Mouse (Mus musculus): ENCODE measurements around the gene Nfkbib. TPM values are rescaled to one million over a fixed set of nuclear protein-coding genes. Genes with fewer than 3 reads are reported as not detected.

Nfkbib gene
- polyA plus RNA-seq, 1 experiment from 2014 or later, result 30.0 TPM

- Histone ChIP-seq H3K27me3 (replicated peaks) (no peaks in the 10 kb centered on the region), H3K9me3 (replicated peaks) (no peaks in the 10 kb centered on the region), H3K4me1 (replicated peaks) (peaks cover 36% of the 10 kb centered on the region), H3K27ac (ENCODE audit: poor library complexity, severe bottlenecking) (peak overlapping the region; percentile 100), H3K4me2 (peak overlapping the region; percentile 96), H3K36me3 (peaks cover 26% of the 10 kb centered on the region), H3K9ac (peak overlapping the region; percentile 98), H3K4me3 (peak overlapping the region; percentile 94)
- WGBS, result under 1% methylated on average over 35 of the region's 35 CpGs
- peak; percentile 27; the same call in 1 of the 2 replicates for ATAC-seq (ENCODE audit: insufficient number of reproducible peaks, low FRiP score)
Observed at GRCm38 (mm10) chr7:28809401-28810089, 42.2 kb upstream of the Nfkbib start.

DNA sequence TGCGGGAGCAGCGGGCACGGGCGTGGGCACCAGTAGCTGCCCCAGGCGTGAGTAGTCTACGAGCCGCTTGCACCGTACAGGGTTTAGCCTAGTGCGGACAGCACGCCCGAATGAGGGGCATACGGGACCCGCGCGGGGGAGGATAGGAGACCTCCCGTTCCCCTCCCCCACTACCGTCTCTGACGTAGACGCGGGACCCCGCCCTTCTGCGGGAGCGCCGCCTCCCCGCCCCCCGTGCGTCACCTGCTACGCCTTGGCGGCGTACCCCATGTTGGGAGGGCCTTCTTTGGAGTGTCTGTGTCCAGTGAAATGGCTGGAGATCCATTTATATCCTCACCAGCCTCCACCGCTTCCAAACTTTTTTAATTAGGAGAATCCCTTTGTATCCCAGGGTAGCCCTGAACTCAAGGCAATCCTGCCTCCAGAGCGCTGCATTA lies 41.7 kb upstream of the Nfkbib start:
- H3K4me3 ChIP-seq, result peak overlapping the region; percentile 94
- no peaks in the 10 kb centered on the region for H3K27me3 ChIP-seq (replicated peaks)
- peaks cover 20% of the 10 kb centered on the region for H3K36me3 ChIP-seq
- peak overlapping the region; percentile 96 for H3K4me2 ChIP-seq
- WGBS, result 2% methylated on average over 32 of the region's 32 CpGs
- no peaks in the 10 kb centered on the region for H3K9me3 ChIP-seq (replicated peaks)
- ATAC-seq (ENCODE audit: insufficient number of reproducible peaks, low FRiP score), result peak; percentile 81
- H3K27ac ChIP-seq (ENCODE audit: poor library complexity, severe bottlenecking), result peak overlapping the region; percentile 100
- peak overlapping the region; percentile 98 for H3K9ac ChIP-seq
- H3K4me1 ChIP-seq (replicated peaks), result peaks cover 34% of the 10 kb centered on the region

GRCm38 (mm10) chr7:28808221-28808941 lies 41.1 kb upstream of the Nfkbib start, which contains the start of gene Hnrnpl:
Hnrnpl (plus strand) TSS chr7:28808541.
- peaks cover 34% of the 10 kb centered on the region for H3K4me1 ChIP-seq (replicated peaks)
- H3K4me3 ChIP-seq, result peak within 1 kb of the TSS; percentile 94
- ATAC-seq (ENCODE audit: insufficient number of reproducible peaks, low FRiP score), result peak; percentile 20
- no peaks in the 10 kb centered on the region for H3K27me3 ChIP-seq (replicated peaks)
- H3K36me3 ChIP-seq, result peaks cover 14% of the 10 kb centered on the region
- peak within 1 kb of the TSS; percentile 96 for H3K4me2 ChIP-seq
- 4% methylated on average over 35 of the region's 35 CpGs for WGBS
- no peaks in the 10 kb centered on the region for H3K9me3 ChIP-seq (replicated peaks)
- peak within 1 kb of the TSS; percentile 98 for H3K9ac ChIP-seq
- peak within 1 kb of the TSS; percentile 100 for H3K27ac ChIP-seq (ENCODE audit: poor library complexity, severe bottlenecking)

- Histone ChIP-seq H3K9me3 (replicated peaks) (no peaks in the 10 kb centered on the region), H3K4me1 (replicated peaks) (peaks cover 34% of the 10 kb centered on the region), H3K4me3 (peak overlapping the region; percentile 94), H3K36me3 (peaks cover 7% of the 10 kb centered on the region), H3K27me3 (replicated peaks) (no peaks in the 10 kb centered on the region), H3K9ac (peak overlapping the region; percentile 98), H3K4me2 (peak overlapping the region; percentile 96), H3K27ac (ENCODE audit: poor library complexity, severe bottlenecking) (peak overlapping the region; percentile 100)
- ATAC-seq (ENCODE audit: insufficient number of reproducible peaks, low FRiP score), result no peak
- 52% methylated on average over 8 of the region's 8 CpGs for WGBS
Observed at GRCm38 (mm10) chr7:28807641-28808220, 40.4 kb upstream of the Nfkbib start.

DNA sequence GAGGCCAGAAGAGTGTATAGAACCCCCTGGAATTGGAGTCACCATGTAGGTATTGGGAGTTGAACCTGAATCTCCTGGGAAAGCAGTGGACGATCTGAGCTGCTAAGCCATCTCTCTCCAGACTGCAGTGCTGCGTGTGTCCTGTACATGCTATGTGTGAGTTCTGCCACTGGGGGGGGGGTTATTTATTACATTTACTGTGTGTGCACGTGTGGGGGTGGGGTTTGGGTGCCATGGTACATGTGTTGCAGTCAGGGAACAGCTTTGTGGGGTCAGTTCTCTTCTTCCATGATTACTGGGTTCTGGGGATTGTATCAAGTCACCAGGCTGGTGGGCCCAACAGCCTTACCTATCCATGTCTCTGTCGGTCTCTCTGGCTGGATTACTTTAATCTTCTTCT lies 39.6 kb upstream of the Nfkbib start:
- Histone ChIP-seq H3K4me3 (no peak overlapping the region), H3K4me2 (no peak overlapping the region), H3K9ac (no peak overlapping the region), H3K4me1 (replicated peaks) (peaks cover 34% of the 10 kb centered on the region), H3K9me3 (replicated peaks) (no peaks in the 10 kb centered on the region), H3K36me3 (no peaks in the 10 kb centered on the region), H3K27me3 (replicated peaks) (no peaks in the 10 kb centered on the region), H3K27ac (ENCODE audit: poor library complexity, severe bottlenecking) (no peak overlapping the region)
- no peak for ATAC-seq (ENCODE audit: insufficient number of reproducible peaks, low FRiP score)
- WGBS, result 80% methylated on average over 4 of the region's 4 CpGs

DNA sequence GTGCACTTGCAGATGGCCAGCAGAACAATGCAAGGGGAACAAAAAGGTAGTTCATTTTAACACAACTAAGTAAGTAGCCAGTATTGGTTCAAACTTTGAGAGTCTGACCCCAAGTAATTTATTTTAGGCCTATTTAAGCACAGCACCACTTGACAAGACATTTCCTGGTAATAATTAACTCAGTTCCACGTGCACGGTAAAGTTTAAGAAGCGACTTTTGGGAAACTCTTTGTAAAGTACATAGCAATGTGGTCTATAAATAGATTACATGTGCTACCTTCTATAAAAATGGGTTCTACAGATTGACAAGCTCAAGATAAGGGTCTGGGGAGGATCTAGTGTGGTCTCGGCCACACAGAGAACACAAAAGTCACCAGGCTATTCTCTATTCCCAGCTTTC lies 36.4 kb upstream of the Nfkbib start:
- 42% methylated on average over 4 of the region's 4 CpGs for WGBS
- Histone ChIP-seq H3K4me2 (no peak overlapping the region), H3K36me3 (no peaks in the 10 kb centered on the region), H3K9me3 (replicated peaks) (no peaks in the 10 kb centered on the region), H3K4me1 (replicated peaks) (peaks cover 40% of the 10 kb centered on the region), H3K9ac (no peak overlapping the region), H3K27ac (ENCODE audit: poor library complexity, severe bottlenecking) (peak overlapping the region; percentile 87), H3K27me3 (replicated peaks) (no peaks in the 10 kb centered on the region), H3K4me3 (no peak overlapping the region)
- no peak for ATAC-seq (ENCODE audit: insufficient number of reproducible peaks, low FRiP score)

- 5% methylated on average over 10 of the region's 10 CpGs for WGBS
- peak; percentile 82 for ATAC-seq (ENCODE audit: insufficient number of reproducible peaks, low FRiP score)
- Histone ChIP-seq H3K9ac (peak overlapping the region; percentile 50), H3K4me1 (replicated peaks) (peaks cover 36% of the 10 kb centered on the region), H3K27me3 (replicated peaks) (no peaks in the 10 kb centered on the region), H3K4me2 (peak overlapping the region; percentile 28), H3K4me3 (no peak overlapping the region), H3K9me3 (replicated peaks) (no peaks in the 10 kb centered on the region), H3K36me3 (no peaks in the 10 kb centered on the region), H3K27ac (ENCODE audit: poor library complexity, severe bottlenecking) (peak overlapping the region; percentile 87)
Observed at GRCm38 (mm10) chr7:28802846-28803588, 35.7 kb upstream of the Nfkbib start.

DNA sequence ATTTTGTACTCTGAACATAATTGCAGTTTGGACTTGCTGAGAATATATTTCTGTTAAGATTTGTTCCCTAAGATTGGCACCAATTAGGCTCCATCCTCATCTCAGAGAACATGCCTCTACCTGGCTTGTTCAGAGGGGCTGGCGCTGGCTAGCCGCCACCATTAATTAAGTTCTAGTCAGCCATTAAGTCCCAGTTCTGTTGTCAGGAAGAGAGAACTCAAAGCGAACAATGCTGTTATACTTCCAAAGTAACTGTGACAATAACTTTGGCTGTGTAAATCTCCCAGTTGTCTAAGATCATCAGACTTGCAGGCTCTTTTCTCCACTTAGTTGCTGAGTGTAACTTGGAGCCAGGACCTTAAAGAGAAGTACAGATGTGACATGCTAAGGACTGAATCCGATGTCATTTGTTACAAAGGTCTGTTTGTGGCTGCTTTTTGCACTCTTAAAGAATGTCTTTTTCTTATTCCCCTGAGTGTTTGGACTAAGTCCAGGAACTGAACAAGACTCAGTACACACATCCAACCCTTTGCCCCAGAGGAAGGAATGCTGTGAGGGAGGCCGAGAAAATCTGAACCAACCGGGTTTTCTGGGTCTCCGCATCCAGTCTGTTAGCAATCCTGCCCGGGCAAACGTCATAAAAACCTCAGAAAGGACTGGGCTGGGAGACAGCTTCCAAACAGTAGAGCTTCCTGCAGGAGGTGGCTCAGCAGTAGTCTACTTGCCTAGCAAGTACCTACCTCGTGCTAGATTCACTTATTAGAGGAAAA lies 34.8 kb upstream of the Nfkbib start:
- Histone ChIP-seq H3K9me3 (replicated peaks) (no peaks in the 10 kb centered on the region), H3K4me1 (replicated peaks) (peaks cover 31% of the 10 kb centered on the region), H3K4me2 (peak overlapping the region; percentile 28), H3K27me3 (replicated peaks) (no peaks in the 10 kb centered on the region), H3K27ac (ENCODE audit: poor library complexity, severe bottlenecking) (peak overlapping the region; percentile 87), H3K36me3 (no peaks in the 10 kb centered on the region), H3K4me3 (no peak overlapping the region), H3K9ac (peak overlapping the region; percentile 44; the same call in 1 of the 2 replicates)
- WGBS, result 30% methylated on average over 10 of the region's 10 CpGs
- ATAC-seq (ENCODE audit: insufficient number of reproducible peaks, low FRiP score), result peak; percentile 33; the same call in 1 of the 2 replicates

GRCm38 (mm10) chr7:28801451-28801850 lies 34.1 kb upstream of the Nfkbib start:
- Histone ChIP-seq H3K36me3 (no peaks in the 10 kb centered on the region), H3K9ac (no peak overlapping the region), H3K4me1 (replicated peaks) (peaks cover 37% of the 10 kb centered on the region), H3K4me2 (no peak overlapping the region), H3K27me3 (replicated peaks) (no peaks in the 10 kb centered on the region), H3K9me3 (replicated peaks) (no peaks in the 10 kb centered on the region), H3K4me3 (no peak overlapping the region), H3K27ac (ENCODE audit: poor library complexity, severe bottlenecking) (peak overlapping the region; percentile 87)
- ATAC-seq (ENCODE audit: insufficient number of reproducible peaks, low FRiP score), result no peak
- 67% methylated on average over 3 of the region's 3 CpGs for WGBS

DNA sequence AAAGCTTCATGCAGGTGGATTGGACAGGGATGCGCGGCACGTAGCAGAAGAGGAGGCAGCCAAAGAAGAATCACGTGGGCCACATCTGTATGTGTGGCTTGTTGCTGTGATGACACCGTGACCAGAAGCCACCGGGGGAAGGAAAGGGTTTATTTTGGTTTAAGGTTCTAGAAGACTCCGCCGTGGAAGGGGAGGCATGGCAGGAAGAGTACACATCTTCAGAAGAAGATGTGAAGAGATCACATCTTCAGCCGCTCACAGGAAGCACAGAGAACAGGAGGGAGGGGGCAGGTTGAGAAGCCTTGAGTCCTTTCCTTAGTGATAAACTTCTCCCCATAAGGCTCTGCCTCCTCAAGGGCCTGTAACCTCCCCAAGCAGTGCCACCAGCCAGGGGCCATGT lies 32.7 kb upstream of the Nfkbib start:
- Histone ChIP-seq H3K27ac (ENCODE audit: poor library complexity, severe bottlenecking) (no peak overlapping the region), H3K27me3 (replicated peaks) (no peaks in the 10 kb centered on the region), H3K4me1 (replicated peaks) (peaks cover 39% of the 10 kb centered on the region), H3K9ac (no peak overlapping the region), H3K4me3 (no peak overlapping the region), H3K4me2 (no peak overlapping the region), H3K36me3 (no peaks in the 10 kb centered on the region), H3K9me3 (replicated peaks) (no peaks in the 10 kb centered on the region)
- ATAC-seq (ENCODE audit: insufficient number of reproducible peaks, low FRiP score), result no peak
- WGBS, result 89% methylated on average over 9 of the region's 9 CpGs
